Mouse (Mus musculus) c-Kit-positive CD71-positive TER-119-positive erythroid progenitor cells, embryonic 14.5 days (primary cell): ENCODE measurements around the gene 2810004N23Rik.

Source experiments
- DNase-seq: peaks from one replicate; pipeline ENCODE4 v3.0.0-alpha.2; 2013; ENCODE audit warnings: low spot score

The 2810004N23Rik gene

GRCm38 (mm10) chr8:124862321-124863162 is at the start of gene 2810004N23Rik, which contains the start of gene Gnpat:
2810004N23Rik (minus strand) TSS chr8:124863120.
Gnpat (plus strand) TSS chr8:124863033.
- peak; percentile 78 for DNase-seq

- DNase-seq = no peak
Observed at GRCm38 (mm10) chr8:124911938-124912872, 49.3 kb upstream of the 2810004N23Rik start.

- DNase-seq = no peak
Observed at GRCm38 (mm10) chr8:124910349-124910748, 47.4 kb upstream of the 2810004N23Rik start.

- DNase-seq = no peak
Observed at GRCm38 (mm10) chr8:124909936-124910335, 47.0 kb upstream of the 2810004N23Rik start.

- DNase-seq = no peak
Observed at GRCm38 (mm10) chr8:124905482-124905881, 42.6 kb upstream of the 2810004N23Rik start.

- DNase-seq = no peak
Observed at GRCm38 (mm10) chr8:124903198-124903597, 40.3 kb upstream of the 2810004N23Rik start.

GRCm38 (mm10) chr8:124898251-124898905 is 35.5 kb upstream of the 2810004N23Rik start:
- peak; percentile 23 for DNase-seq

GRCm38 (mm10) chr8:124897386-124898250 is 34.7 kb upstream of the 2810004N23Rik start, which contains the start of the genes Exoc8 and Sprtn:
Exoc8 (minus strand) TSS chr8:124897705.
Sprtn (plus strand) TSS chr8:124897886.
- peak; percentile 94 for DNase-seq

GRCm38 (mm10) chr8:124896632-124897385 is 33.9 kb upstream of the 2810004N23Rik start:
- DNase-seq = peak; percentile 62

- DNase-seq = no peak
Observed at GRCm38 (mm10) chr8:124896010-124896631, 33.2 kb upstream of the 2810004N23Rik start.

- no peak for DNase-seq
Observed at GRCm38 (mm10) chr8:124892596-124892995, 29.7 kb upstream of the 2810004N23Rik start.

- no peak for DNase-seq
Observed at GRCm38 (mm10) chr8:124888385-124888784, 25.5 kb upstream of the 2810004N23Rik start.

GRCm38 (mm10) chr8:124878946-124879526 is 16.1 kb upstream of the 2810004N23Rik start:
- DNase-seq = no peak

GRCm38 (mm10) chr8:124878141-124878540 is 15.2 kb upstream of the 2810004N23Rik start:
- no peak for DNase-seq

- no peak for DNase-seq
Observed at GRCm38 (mm10) chr8:124872690-124873089, 9.8 kb upstream of the 2810004N23Rik start.

GRCm38 (mm10) chr8:124872081-124872480 is 9.2 kb upstream of the 2810004N23Rik start:
- no peak for DNase-seq

GRCm38 (mm10) chr8:124871474-124871873 is 8.6 kb upstream of the 2810004N23Rik start:
- no peak for DNase-seq

- DNase-seq = no peak
Observed at GRCm38 (mm10) chr8:124869708-124870107, 6.8 kb upstream of the 2810004N23Rik start.

GRCm38 (mm10) chr8:124867126-124867525 is 4.2 kb upstream of the 2810004N23Rik start:
- no peak for DNase-seq
